Mouse (Mus musculus): ENCODE results near the gene Kmt2c. TPM values are rescaled to one million over a fixed set of nuclear protein-coding genes. Genes with fewer than 3 reads are reported as not detected.
A peak's percentile ranks its signal among the peaks of the same experiment; 100 is the strongest.

Gene Kmt2c
- polyA plus RNA-seq, 1 experiment = 56.3 TPM

GRCm38 (mm10) chr5:25420601-25421000 is 78.0 kb downstream of the Kmt2c start:
- 39% methylated on average over 3 of the region's 3 CpGs for WGBS
- no peak for TF ChIP-seq POLR2A (IDR thresholded peaks at IDR 0.05; ENCODE audit: borderline replicate concordance, insufficient read depth, low read length)
- peak; percentile 36; the same call in 1 of the 2 replicates for TF ChIP-seq CTCF (IDR thresholded peaks at IDR 0.05; ENCODE audit: borderline replicate concordance, insufficient read depth, low read depth, low read length)
- no peaks in the 10 kb centered on the region for H3K27me3 ChIP-seq (ENCODE audit: control insufficient read depth, insufficient read depth, low read length)
- peaks cover 3% of the 10 kb centered on the region; the same call in 1 of the 2 replicates for H3K4me1 ChIP-seq (ENCODE audit: control insufficient read depth, insufficient read depth, low read length)
- DNase-seq = peak; percentile 62 to 65
- H3K27ac ChIP-seq (ENCODE audit: insufficient read depth, low read length) = no peak overlapping the region
- H3K4me3 ChIP-seq (replicated peaks; ENCODE audit: insufficient read depth, low read depth, low read length) = no peak overlapping the region

GRCm38 (mm10) chr5:25415382-25415781 is 83.2 kb downstream of the Kmt2c start:
- peaks cover under 1% of the 10 kb centered on the region; the same call in 1 of the 2 replicates for H3K4me1 ChIP-seq (ENCODE audit: control insufficient read depth, insufficient read depth, low read length)
- no peak for DNase-seq
- no peak overlapping the region for H3K4me3 ChIP-seq (replicated peaks; ENCODE audit: insufficient read depth, low read depth, low read length)
- no peaks in the 10 kb centered on the region for H3K27me3 ChIP-seq (ENCODE audit: control insufficient read depth, insufficient read depth, low read length)
- no peak overlapping the region for H3K27ac ChIP-seq (ENCODE audit: insufficient read depth, low read length)
- TF ChIP-seq CTCF (IDR thresholded peaks at IDR 0.05; ENCODE audit: borderline replicate concordance, insufficient read depth, low read depth, low read length) (no peak), POLR2A (IDR thresholded peaks at IDR 0.05; ENCODE audit: borderline replicate concordance, insufficient read depth, low read length) (no peak)

GRCm38 (mm10) chr5:25396727-25397126 is 101.9 kb downstream of the Kmt2c start:
- Histone ChIP-seq H3K4me1 (ENCODE audit: control insufficient read depth, insufficient read depth, low read length) (no peaks in the 10 kb centered on the region), H3K27me3 (ENCODE audit: control insufficient read depth, insufficient read depth, low read length) (no peaks in the 10 kb centered on the region), H3K4me3 (replicated peaks; ENCODE audit: insufficient read depth, low read depth, low read length) (no peak overlapping the region), H3K27ac (ENCODE audit: insufficient read depth, low read length) (no peak overlapping the region)
- WGBS = 96% methylated on average over 2 of the region's 2 CpGs
- no peak for TF ChIP-seq CTCF (IDR thresholded peaks at IDR 0.05; ENCODE audit: borderline replicate concordance, insufficient read depth, low read depth, low read length)
- no peak for TF ChIP-seq POLR2A (IDR thresholded peaks at IDR 0.05; ENCODE audit: borderline replicate concordance, insufficient read depth, low read length)
- DNase-seq = no peak

- no peaks in the 10 kb centered on the region for H3K27me3 ChIP-seq (ENCODE audit: control insufficient read depth, insufficient read depth, low read length)
- H3K27ac ChIP-seq (ENCODE audit: insufficient read depth, low read length) = no peak overlapping the region
- no peak overlapping the region for H3K4me3 ChIP-seq (replicated peaks; ENCODE audit: insufficient read depth, low read depth, low read length)
- TF ChIP-seq CTCF (IDR thresholded peaks at IDR 0.05; ENCODE audit: borderline replicate concordance, insufficient read depth, low read depth, low read length) = no peak
- no peak for TF ChIP-seq POLR2A (IDR thresholded peaks at IDR 0.05; ENCODE audit: borderline replicate concordance, insufficient read depth, low read length)
- no peak for DNase-seq
- H3K4me1 ChIP-seq (ENCODE audit: control insufficient read depth, insufficient read depth, low read length) = no peaks in the 10 kb centered on the region
- 91% methylated on average over 2 of the region's 2 CpGs for WGBS
Observed at GRCm38 (mm10) chr5:25392655-25393054, 105.9 kb downstream of the Kmt2c start.

DNA sequence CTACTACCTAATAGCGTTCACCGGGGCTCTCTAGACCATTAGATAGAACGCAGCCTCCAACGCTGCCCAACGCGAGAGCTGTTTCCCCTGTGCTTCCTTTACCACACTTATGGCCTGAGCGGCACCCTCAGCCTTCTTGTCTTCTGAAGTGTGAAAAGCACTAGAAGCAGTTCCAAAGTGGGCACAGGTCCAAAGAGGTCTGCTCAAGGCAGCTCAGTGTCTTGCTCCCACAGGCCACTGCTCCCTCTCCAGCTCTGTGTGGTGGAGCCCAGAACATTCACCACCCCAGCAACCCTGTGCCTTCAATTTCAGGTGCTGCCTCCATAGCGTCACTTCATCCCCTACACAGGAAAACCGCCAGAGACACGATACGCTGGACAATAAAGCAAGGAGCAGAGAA is 115.0 kb downstream of the Kmt2c start:
- WGBS = 77% methylated on average over 11 of the region's 11 CpGs
- peak in 1 of 2 experiments; percentile 27 for DNase-seq
- Histone ChIP-seq H3K27me3 (ENCODE audit: control insufficient read depth, insufficient read depth, low read length) (no peaks in the 10 kb centered on the region), H3K27ac (ENCODE audit: insufficient read depth, low read length) (no peak overlapping the region), H3K4me1 (ENCODE audit: control insufficient read depth, insufficient read depth, low read length) (no peaks in the 10 kb centered on the region), H3K4me3 (replicated peaks; ENCODE audit: insufficient read depth, low read depth, low read length) (no peak overlapping the region)
- TF ChIP-seq CTCF (IDR thresholded peaks at IDR 0.05; ENCODE audit: borderline replicate concordance, insufficient read depth, low read depth, low read length) = no peak
- no peak for TF ChIP-seq POLR2A (IDR thresholded peaks at IDR 0.05; ENCODE audit: borderline replicate concordance, insufficient read depth, low read length)

DNA sequence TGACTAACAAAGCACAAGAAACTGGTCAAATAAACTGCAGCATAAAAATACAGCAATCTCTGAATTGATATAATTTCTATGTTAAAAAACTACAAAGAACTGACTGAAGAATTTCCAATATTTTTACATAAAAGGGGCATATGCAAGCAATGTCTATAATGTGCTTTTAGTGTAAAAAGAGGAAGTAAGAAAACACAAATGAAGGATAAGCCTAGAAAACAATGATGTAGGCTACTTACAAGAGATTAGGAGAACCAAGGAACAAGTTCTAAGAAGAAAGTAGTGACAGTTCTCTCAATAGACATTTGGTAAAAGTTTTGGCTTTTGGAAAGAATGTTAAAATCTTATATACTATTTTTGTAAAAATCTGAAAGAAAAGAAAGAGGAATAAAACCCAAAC is 119.4 kb downstream of the Kmt2c start:
- Histone ChIP-seq H3K27ac (ENCODE audit: insufficient read depth, low read length) (no peak overlapping the region), H3K4me3 (replicated peaks; ENCODE audit: insufficient read depth, low read depth, low read length) (no peak overlapping the region), H3K27me3 (ENCODE audit: control insufficient read depth, insufficient read depth, low read length) (no peaks in the 10 kb centered on the region), H3K4me1 (ENCODE audit: control insufficient read depth, insufficient read depth, low read length) (no peaks in the 10 kb centered on the region)
- TF ChIP-seq POLR2A (IDR thresholded peaks at IDR 0.05; ENCODE audit: borderline replicate concordance, insufficient read depth, low read length) (no peak), CTCF (IDR thresholded peaks at IDR 0.05; ENCODE audit: borderline replicate concordance, insufficient read depth, low read depth, low read length) (no peak)
- DNase-seq = no peak

- DNase-seq = no peak
- 96% methylated on average over 2 of the region's 2 CpGs for WGBS
- H3K4me1 ChIP-seq (ENCODE audit: control insufficient read depth, insufficient read depth, low read length) = no peaks in the 10 kb centered on the region
- TF ChIP-seq POLR2A (IDR thresholded peaks at IDR 0.05; ENCODE audit: borderline replicate concordance, insufficient read depth, low read length) (no peak), CTCF (IDR thresholded peaks at IDR 0.05; ENCODE audit: borderline replicate concordance, insufficient read depth, low read depth, low read length) (no peak)
- no peak overlapping the region for H3K27ac ChIP-seq (ENCODE audit: insufficient read depth, low read length)
- no peaks in the 10 kb centered on the region for H3K27me3 ChIP-seq (ENCODE audit: control insufficient read depth, insufficient read depth, low read length)
- H3K4me3 ChIP-seq (replicated peaks; ENCODE audit: insufficient read depth, low read depth, low read length) = no peak overlapping the region
Observed at GRCm38 (mm10) chr5:25368420-25368819, 130.2 kb downstream of the Kmt2c start.

DNA sequence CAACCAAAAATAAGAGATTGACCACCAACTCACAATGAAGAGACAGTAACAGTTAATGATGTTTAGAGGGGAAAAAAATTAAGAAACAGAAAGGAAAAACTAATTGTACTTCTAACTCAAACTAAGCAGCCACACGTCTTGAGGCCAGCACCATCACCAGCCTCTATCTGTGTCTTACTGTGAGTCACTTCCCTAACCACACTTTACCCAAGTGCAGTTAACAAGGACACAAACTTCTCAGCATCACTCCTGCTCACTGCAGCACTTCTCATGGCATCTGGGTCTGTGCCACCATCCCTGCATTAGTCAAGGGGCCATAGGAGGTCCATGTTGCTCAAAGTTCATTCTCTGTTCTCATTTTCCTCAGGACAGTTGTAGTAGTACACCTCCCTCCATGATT is 131.5 kb downstream of the Kmt2c start:
- H3K27me3 ChIP-seq (ENCODE audit: control insufficient read depth, insufficient read depth, low read length) = no peaks in the 10 kb centered on the region
- no peaks in the 10 kb centered on the region for H3K4me1 ChIP-seq (ENCODE audit: control insufficient read depth, insufficient read depth, low read length)
- 90% methylated on average over 1 of the region's 1 CpGs for WGBS
- TF ChIP-seq CTCF (IDR thresholded peaks at IDR 0.05; ENCODE audit: borderline replicate concordance, insufficient read depth, low read depth, low read length) = no peak
- no peak for TF ChIP-seq POLR2A (IDR thresholded peaks at IDR 0.05; ENCODE audit: borderline replicate concordance, insufficient read depth, low read length)
- DNase-seq = no peak
- no peak overlapping the region for H3K27ac ChIP-seq (ENCODE audit: insufficient read depth, low read length)
- no peak overlapping the region for H3K4me3 ChIP-seq (replicated peaks; ENCODE audit: insufficient read depth, low read depth, low read length)

All from cerebellum, adult 2 months (tissue).